Mouse (Mus musculus) ES-E14 (cell line): Measurements from ENCODE around the gene Slc45a3.

ENCODE experiments used
- HCFC1 ChIP-seq: IDR thresholded peaks from 2 replicates; pipeline ENCODE4 v1.6.1; 2012; ENCODE audit warnings: low read length, inconsistent platforms, borderline replicate concordance; ENCODE audit not compliant: insufficient read depth
- MAFK ChIP-seq: IDR thresholded peaks from 2 replicates; pipeline ENCODE4 v1.6.1; 2014; ENCODE audit warnings: mild to moderate bottlenecking, low read depth, low read length, inconsistent platforms; ENCODE audit not compliant: insufficient read depth
- ZC3H11A ChIP-seq: IDR thresholded peaks from 2 replicates; pipeline ENCODE4 v1.6.1; 2012; ENCODE audit warnings: low read depth, mild to moderate bottlenecking, inconsistent platforms, low read length, borderline replicate concordance

GRCm38 (mm10) chr1:132007828-132008827, 45.4 kb downstream of the Slc45a3 start:
- TF ChIP-seq MAFK (no peak), HCFC1 (no peak), ZC3H11A (no peak)
